Mouse (Mus musculus): Measurements from ENCODE around the gene Tlk1.

Tlk1 gene

GRCm38 (mm10) chr2:70790246-70790645 lies 35.3 kb downstream of the Tlk1 start:
- no peak for DNase-seq (ENCODE audit: low spot score in 2 of 2)

- no peak for DNase-seq (ENCODE audit: low spot score in 2 of 2)
Measured at GRCm38 (mm10) chr2:70789331-70789730, 36.2 kb downstream of the Tlk1 start.

GRCm38 (mm10) chr2:70784447-70784846 lies 41.1 kb downstream of the Tlk1 start:
- no peak for DNase-seq (ENCODE audit: low spot score in 2 of 2)

GRCm38 (mm10) chr2:70783504-70783903 lies 42.0 kb downstream of the Tlk1 start:
- no peak for DNase-seq (ENCODE audit: low spot score in 2 of 2)

DNA sequence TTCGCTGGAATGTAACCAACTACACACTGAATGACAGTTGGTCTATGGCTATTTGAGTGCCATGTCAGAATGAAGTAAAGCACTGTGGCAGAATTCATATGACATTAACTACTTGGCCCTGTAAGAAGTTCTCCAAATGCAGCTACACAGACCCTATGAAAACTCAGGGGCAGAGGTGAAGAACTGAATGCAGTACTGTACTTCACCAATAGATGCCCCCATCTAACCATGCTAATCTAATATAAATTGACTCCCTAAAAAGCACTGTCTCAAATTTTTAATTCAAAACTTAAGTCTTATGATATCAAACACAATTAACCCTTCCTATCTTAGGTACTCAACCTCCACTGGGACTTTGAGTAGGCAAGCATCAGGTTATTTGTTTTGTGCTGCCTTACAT lies 45.9 kb downstream of the Tlk1 start:
- DNase-seq (ENCODE audit: low spot score in 2 of 2), result no peak

DNA sequence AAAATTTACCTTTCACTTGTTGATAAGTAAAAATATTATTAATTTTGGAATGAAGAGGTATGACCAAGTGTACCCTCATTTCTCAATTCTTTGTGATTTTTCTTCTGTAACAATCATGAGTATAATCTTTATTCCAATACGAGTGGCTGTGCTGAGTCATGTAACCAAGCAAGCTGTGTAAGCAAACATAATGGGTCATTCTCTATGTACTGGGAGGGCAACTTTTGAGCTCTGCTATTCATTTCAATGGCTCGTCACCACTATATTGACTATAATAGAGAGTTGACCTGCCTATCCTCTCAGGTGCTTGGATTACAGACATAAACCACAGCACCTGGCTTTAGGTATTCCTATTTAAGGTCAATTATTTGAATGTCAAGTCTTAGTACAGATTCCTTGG lies 48.8 kb downstream of the Tlk1 start:
- no peak for DNase-seq (ENCODE audit: low spot score in 2 of 2)

- no peak for DNase-seq (ENCODE audit: low spot score in 2 of 2)
Measured at GRCm38 (mm10) chr2:70764734-70765133, 60.8 kb downstream of the Tlk1 start.

DNA sequence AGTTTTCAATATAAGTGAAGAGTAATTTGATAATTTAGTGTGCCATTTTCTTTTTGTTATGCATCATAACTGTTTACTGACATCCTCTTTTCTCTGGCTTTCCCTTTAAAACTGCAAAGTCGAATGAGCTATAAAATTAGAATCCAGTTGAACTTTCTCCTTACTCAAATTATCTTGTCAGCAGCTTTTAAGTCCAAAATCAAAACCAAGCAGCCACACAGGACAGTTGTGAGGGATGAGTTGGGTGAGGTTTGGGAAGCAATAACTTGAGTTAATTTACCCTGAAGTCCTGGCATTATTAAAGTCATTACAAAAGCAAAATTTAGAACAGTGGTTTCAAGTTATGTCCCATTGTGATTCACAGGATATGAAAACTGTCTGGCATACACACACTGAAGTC lies 62.8 kb downstream of the Tlk1 start:
- no peak for DNase-seq (ENCODE audit: low spot score in 2 of 2)

DNA sequence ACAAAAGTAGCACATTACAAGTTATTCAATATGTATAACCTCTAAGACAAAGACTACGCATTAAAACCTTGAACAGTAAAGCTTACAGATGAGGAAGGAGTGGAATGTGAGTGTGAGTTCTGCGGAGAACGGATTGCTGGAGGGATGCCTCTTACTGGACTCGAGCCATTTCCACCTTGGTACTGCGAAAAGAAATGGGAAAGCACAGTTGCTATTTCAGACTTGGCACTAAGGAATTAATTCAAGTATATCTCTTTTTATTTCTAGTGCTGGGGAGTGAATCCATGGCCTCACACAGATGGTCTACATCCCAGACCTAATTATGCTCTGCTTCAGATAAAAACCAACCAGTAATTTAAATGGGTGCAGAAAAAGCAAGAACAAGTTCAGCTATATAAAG lies 73.4 kb downstream of the Tlk1 start:
- DNase-seq (ENCODE audit: low spot score in 2 of 2), result no peak

DNA sequence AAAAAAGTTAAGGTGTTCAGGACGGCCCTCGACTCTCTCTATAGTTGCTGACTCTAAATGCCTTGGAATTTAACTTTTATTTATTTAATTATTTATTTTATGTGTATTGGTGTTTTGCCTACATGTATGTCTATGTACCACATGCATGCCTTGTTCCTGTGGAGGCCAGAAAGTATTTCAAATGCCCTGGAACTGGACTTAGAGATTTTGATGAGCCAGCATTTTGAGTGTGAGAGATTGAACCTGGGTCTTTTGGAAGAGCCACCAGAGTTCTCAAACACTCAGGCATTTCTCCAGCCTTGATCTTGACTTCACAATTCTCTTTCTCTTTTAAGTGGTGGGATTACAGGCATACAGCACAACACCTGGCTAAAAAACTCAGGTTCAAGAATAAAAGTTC lies 73.9 kb downstream of the Tlk1 start:
- no peak for DNase-seq (ENCODE audit: low spot score in 2 of 2)

DNA sequence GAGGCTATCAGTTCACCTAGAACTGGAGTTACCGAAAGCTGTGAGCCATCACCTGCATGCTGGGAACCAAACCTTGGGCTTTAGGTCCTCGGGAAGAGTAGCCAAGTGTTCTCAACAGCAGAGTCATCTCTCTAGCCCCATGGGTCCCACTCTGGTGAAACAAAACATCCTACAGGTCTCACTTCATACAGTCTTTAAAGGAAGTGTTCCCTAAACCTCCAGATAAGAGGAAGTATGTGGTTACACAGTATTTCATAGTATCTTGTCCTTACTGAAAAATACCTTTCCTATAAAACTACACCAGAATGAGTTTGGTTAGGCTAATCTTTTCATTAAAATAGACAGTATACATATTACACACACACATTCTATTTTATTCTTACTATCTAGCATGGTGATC lies 82.9 kb downstream of the Tlk1 start:
- DNase-seq (ENCODE audit: low spot score in 2 of 2), result no peak

DNA sequence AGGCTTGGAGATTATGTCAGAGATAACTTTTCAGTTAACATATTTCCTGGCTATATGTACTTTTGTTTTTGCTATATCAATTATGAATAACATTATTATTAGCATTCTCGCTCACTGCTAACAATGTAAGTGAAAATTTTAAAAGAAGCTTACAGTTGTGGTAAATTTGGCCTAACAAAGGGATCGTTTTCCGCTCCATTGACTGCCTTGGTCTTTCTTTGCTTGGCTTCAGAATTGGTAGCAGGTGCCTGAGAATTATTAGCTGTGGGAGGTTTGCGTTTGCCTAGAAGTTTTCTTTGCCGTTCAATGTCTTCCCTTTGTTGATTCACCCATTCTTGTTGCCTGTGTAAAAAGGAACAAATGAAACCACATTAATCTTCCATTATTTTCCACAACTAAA lies 83.6 kb downstream of the Tlk1 start:
- DNase-seq (ENCODE audit: low spot score in 2 of 2), result no peak

DNA sequence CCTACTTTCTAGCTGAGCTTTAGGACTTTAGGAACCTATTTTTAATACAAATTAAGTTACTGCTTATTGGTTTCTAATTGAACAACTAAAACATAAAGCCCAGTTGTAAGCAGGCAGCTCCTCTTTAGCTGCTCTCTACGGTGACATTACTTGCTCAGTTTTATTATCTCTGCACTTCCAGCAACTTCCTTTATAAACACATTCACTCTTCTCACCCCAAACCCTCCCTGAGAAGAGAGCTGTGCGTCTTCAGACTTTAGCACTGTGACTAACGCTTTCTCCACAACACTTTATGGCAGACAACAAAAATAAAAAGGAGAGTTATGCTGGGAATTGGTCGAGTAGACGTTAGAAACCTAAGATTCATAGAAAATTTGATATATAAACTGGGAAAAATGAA lies 89.5 kb downstream of the Tlk1 start:
- no peak for DNase-seq (ENCODE audit: low spot score in 2 of 2)

DNA sequence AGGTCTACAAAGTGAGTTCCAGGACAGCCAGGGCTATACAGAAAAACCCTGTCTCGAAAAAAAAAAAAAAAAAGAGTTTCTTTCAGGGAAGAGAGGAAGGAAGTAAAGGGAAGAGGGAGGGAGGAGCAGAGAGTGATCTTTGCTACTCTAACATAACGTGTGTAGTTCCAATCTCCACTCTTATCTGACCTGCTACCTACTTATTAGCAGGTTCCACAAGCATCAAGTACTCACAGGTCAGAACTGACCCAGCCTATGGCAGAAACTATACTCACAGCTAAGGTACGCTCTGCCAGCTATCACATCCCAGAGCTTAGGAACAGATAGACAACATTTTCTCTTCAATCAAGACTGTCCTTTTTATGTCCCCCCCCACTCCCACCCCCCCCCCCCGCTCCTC lies 90.0 kb downstream of the Tlk1 start:
- DNase-seq (ENCODE audit: low spot score in 2 of 2), result no peak

GRCm38 (mm10) chr2:70727089-70727488 lies 98.4 kb downstream of the Tlk1 start:
- no peak for DNase-seq (ENCODE audit: low spot score in 2 of 2)

- no peak for DNase-seq (ENCODE audit: low spot score in 2 of 2)
Measured at GRCm38 (mm10) chr2:70723610-70724243, 101.8 kb downstream of the Tlk1 start.

GRCm38 (mm10) chr2:70710878-70711277 lies 114.7 kb downstream of the Tlk1 start:
- DNase-seq (ENCODE audit: low spot score in 2 of 2), result no peak

GRCm38 (mm10) chr2:70710236-70710635 lies 115.3 kb downstream of the Tlk1 start:
- no peak for DNase-seq (ENCODE audit: low spot score in 2 of 2)

- DNase-seq (ENCODE audit: low spot score in 2 of 2), result no peak
Measured at GRCm38 (mm10) chr2:70708986-70709730, 116.4 kb downstream of the Tlk1 start.

DNA sequence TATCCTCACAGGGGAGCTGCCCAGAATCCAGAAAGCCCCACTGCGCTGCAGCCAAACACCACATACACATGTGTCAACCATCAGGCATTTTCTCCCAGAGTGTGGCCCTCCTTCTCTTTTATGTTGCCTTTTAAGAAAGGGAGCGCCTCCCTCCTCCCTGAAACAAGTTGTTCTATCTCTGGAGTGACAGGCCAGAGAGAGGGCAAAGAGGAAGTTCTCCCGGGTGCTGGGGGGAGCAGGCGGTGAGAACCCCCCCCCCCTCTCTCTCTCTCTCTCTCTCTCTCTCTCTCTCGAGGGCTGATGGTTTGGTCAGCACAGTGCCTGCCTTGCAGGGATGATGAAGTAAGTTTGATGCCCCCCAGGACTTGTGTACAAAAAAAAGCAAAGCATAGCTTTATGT lies 123.1 kb downstream of the Tlk1 start:
- no peak for DNase-seq (ENCODE audit: low spot score in 2 of 2)

DNA sequence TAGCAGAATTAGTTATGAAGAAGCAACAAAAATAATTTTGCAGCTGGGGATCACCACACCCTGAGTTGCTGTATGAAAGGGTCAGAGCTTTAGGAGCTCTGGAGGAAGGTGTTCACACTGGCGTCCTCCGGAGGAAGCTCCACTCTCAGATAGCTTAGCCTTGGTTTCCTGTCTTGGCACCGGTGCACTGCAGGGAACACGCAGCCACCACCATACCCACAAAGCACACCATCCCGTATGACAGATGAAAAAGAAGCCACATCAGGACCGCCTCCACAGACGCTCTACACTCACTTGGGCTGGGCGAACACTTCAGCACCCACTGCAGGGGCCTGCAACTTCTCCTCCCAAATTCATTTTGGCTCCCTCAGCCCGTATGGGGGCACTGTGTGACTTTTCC lies 124.0 kb downstream of the Tlk1 start:
- no peak for DNase-seq (ENCODE audit: low spot score in 2 of 2)

DNA sequence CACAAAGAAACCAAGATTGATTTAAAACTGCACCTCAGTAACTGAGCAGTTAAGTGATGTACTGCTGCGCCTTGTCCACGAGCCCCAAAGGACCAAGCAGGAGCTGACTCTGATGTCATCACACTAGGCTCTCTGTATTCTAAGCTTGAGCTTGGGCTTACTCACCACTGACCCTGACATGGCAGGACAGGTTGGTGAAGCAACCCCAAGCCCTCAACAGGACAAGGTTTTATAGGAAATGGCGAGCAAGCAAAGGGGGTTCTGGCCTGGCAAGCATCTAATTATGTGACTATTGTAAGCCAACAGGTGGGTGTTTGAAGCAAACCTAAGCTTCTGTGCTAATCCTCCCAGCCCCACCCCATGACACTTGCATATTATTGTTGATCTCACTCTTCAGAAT lies 124.7 kb downstream of the Tlk1 start:
- DNase-seq (ENCODE audit: low spot score in 2 of 2), result no peak

GRCm38 (mm10) chr2:70695712-70696111 lies 129.8 kb downstream of the Tlk1 start:
- no peak for DNase-seq (ENCODE audit: low spot score in 2 of 2)

- no peak for DNase-seq (ENCODE audit: low spot score in 2 of 2)
Measured at GRCm38 (mm10) chr2:70690195-70690594, 135.3 kb downstream of the Tlk1 start.

Measured in spleen, postnatal 14 days (tissue).